Mouse (Mus musculus) ES-E14 (cell line): ENCODE results near the gene Dmwd. TPM values are rescaled to one million over a fixed set of nuclear protein-coding genes. Genes with fewer than 3 reads are reported as not detected.

Experiments used
- DNase-seq: peaks from one replicate; pipeline ENCODE4 v3.0.0-alpha.2; 2013; ENCODE audit warnings: low read depth, low spot score
- H3K27ac ChIP-seq: 2 replicates; pipeline ENCODE4 v1.5.1; 2012; ENCODE audit warnings: low read depth, mild to moderate bottlenecking, low read length, moderate library complexity, mixed read lengths; ENCODE audit not compliant: poor library complexity, insufficient read depth, severe bottlenecking
- H3K36me3 ChIP-seq: 2 replicates; pipeline ENCODE4 v1.6.1; 2012; ENCODE audit warnings: mild to moderate bottlenecking, low read length, moderate library complexity, mixed read lengths; ENCODE audit not compliant: control insufficient read depth, poor library complexity, insufficient read depth, severe bottlenecking
- H3K4me1 ChIP-seq, 2 experiments: fragments of 150-350 bp in 1 of 2; sonication (generic) in 1 of 2; 2 replicates each; pipeline ENCODE4 v1.6.1; 2012; ENCODE audit warnings: low read length in 2 of 2, mild to moderate bottlenecking in 1 of 2, mixed read lengths in 1 of 2; ENCODE audit not compliant: control insufficient read depth in 2 of 2, insufficient read depth in 2 of 2, poor library complexity in 1 of 2
- H3K4me3 ChIP-seq, 2 experiments: fragments of 150-350 bp in 1 of 2; sonication (generic) in 1 of 2; 2 replicates each; pipeline ENCODE4 v1.5.1; 2012; ENCODE audit warnings: low read length in 2 of 2, low read depth in 1 of 2, mild to moderate bottlenecking in 1 of 2, mixed read lengths in 1 of 2; ENCODE audit not compliant: insufficient read depth in 1 of 2, poor library complexity in 1 of 2, severe bottlenecking in 1 of 2
- H3K9ac ChIP-seq: 2 replicates; pipeline ENCODE4 v1.6.1; 2012; ENCODE audit warnings: low read depth, mild to moderate bottlenecking, low read length, mixed read lengths; ENCODE audit not compliant: poor library complexity, insufficient read depth, severe bottlenecking
- H3K9me3 ChIP-seq: fragments of 150-350 bp; sonication (generic); 2 replicates; pipeline ENCODE4 v1.6.1; 2012; ENCODE audit warnings: low read depth, mild to moderate bottlenecking, low read length; ENCODE audit not compliant: control insufficient read depth, insufficient read depth
- CHD2 ChIP-seq: IDR thresholded peaks from 2 replicates; pipeline ENCODE4 v1.6.1; 2014; ENCODE audit warnings: mild to moderate bottlenecking, low read depth, low read length, inconsistent platforms
- HCFC1 ChIP-seq: IDR thresholded peaks from 2 replicates; pipeline ENCODE4 v1.6.1; 2012; ENCODE audit warnings: low read length, inconsistent platforms, borderline replicate concordance; ENCODE audit not compliant: insufficient read depth
- MAFK ChIP-seq: IDR thresholded peaks from 2 replicates; pipeline ENCODE4 v1.6.1; 2014; ENCODE audit warnings: mild to moderate bottlenecking, low read depth, low read length, inconsistent platforms; ENCODE audit not compliant: insufficient read depth
- ZC3H11A ChIP-seq: IDR thresholded peaks from 2 replicates; pipeline ENCODE4 v1.6.1; 2012; ENCODE audit warnings: low read depth, mild to moderate bottlenecking, inconsistent platforms, low read length, borderline replicate concordance
- ZNF384 ChIP-seq: IDR thresholded peaks from 2 replicates; pipeline ENCODE4 v1.6.1; 2012; ENCODE audit warnings: low read depth, low read length, inconsistent platforms
- in situ Hi-C, 2 experiments: fragments of 600-800 bp; cut with MboI; formaldehyde crosslinking; loops; one replicate each; pipeline ENCODE4 v1.15.1; 2025; ENCODE audit warnings: low sequenced_read_pairs in 2 of 2, inconsistent platforms in 1 of 2; ENCODE audit not compliant: unreplicated experiment in 2 of 2
- total RNA-seq: library from RNA; depleted of rRNA; stranded (reverse); fragments of 300-350 nt; gene quantifications from 2 replicates; pipeline ENCODE4 v1.2.3, GENCODE M21; 2012; rRNA removed

The Dmwd gene
- total RNA-seq, 1 experiment: 41.3 TPM

DNA sequence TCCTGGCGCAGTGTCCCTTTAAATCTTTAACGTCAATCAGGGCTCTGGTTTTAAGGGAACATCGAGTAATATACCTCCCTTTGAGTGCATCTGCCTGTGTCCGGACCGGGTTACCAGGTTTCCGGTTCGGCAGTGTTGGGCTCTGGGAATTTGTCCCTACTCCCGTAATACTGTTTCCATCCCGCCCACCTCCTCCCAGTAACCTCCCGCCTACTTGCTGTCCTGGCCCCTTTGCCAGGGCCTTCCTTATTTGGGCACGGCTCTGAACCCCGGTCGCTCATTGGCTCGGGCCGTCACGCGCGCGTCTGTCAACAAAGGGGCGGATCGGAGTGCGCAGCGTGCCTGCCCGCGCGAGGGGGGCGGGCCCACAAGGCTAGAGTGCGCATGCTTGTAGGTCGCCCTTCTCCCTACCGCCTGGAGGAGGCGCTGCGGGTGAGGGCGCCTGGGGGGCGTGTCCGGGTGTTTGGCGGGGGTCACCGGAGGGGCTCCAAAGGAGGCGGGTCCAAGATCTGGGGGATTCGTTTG, 55.4 kb downstream of the Dmwd start:
- peaks cover 4% of the 10 kb centered on the region; the same call in 1 of the 2 replicates for H3K36me3 ChIP-seq
- peak overlapping the region; percentile 35 to 70 for H3K4me3 ChIP-seq
- in situ Hi-C loops: no loop called here
- H3K9ac ChIP-seq: peak overlapping the region; percentile 48; the same call in 1 of the 2 replicates
- H3K4me1 ChIP-seq: peaks cover 5 to 10% of the 10 kb centered on the region in 2 experiments; a peak in 1 of 4 replicates
- peak; percentile 96 for DNase-seq
- H3K9me3 ChIP-seq: no peaks in the 10 kb centered on the region
- no peak for TF ChIP-seq MAFK
- no peak for TF ChIP-seq ZNF384
- TF ChIP-seq CHD2: 0 out of 2 replicates have a peak, but pooled peaks have one; percentile 42
- peak; percentile 73; the same call in 1 of the 2 replicates for TF ChIP-seq HCFC1
- no peak for TF ChIP-seq ZC3H11A
- H3K27ac ChIP-seq: no peak overlapping the region

Other genes with a start within 250 kb of the Dmwd start
- 0.04 and 0.21 TPM in 2 replicates for gene Mill2, start 236.3 kb upstream of the Dmwd start, total RNA-seq
- gene Pglyrp1, start 204.9 kb upstream of the Dmwd start, total RNA-seq: 0.89 and 1.4 TPM in 2 replicates
- 11.8 and 19.4 TPM in 2 replicates for gene Ccdc61, start 165.8 kb upstream of the Dmwd start, total RNA-seq
- 0.79 and 0.80 TPM in 2 replicates for gene Nova2, start 150.3 kb upstream of the Dmwd start, total RNA-seq
- not detected in 2 replicates for gene Nanos2, start 88.8 kb upstream of the Dmwd start, total RNA-seq
- gene Mypop, start 85.0 kb upstream of the Dmwd start, total RNA-seq: 3.1 and 3.7 TPM in 2 replicates
- gene Irf2bp1, start 72.2 kb upstream of the Dmwd start, total RNA-seq: 15.9 and 16.3 TPM in 2 replicates
- 1.6 and 1.7 TPM in 2 replicates for gene Foxa3, start 52.7 kb upstream of the Dmwd start, total RNA-seq
- 91.5 and 105 TPM in 2 replicates for gene Sympk, start 51.9 kb upstream of the Dmwd start, total RNA-seq
- gene Rsph6a, start 21.5 kb upstream of the Dmwd start, total RNA-seq: 0.94 and 2.3 TPM in 2 replicates
- 32.6 and 34.1 TPM in 2 replicates for gene Dmpk, start 7.6 kb downstream of the Dmwd start, total RNA-seq
- 2.9 and 3.0 TPM in 2 replicates for gene Six5, start 18.4 kb downstream of the Dmwd start, total RNA-seq
- 1.2 and 1.9 TPM in 2 replicates for gene Gm4969, start 42.1 kb downstream of the Dmwd start, total RNA-seq
- gene Fbxo46, start 43.6 kb downstream of the Dmwd start, total RNA-seq: 19.5 and 27.1 TPM in 2 replicates
- 8.1 and 11.7 TPM in 2 replicates for gene Qpctl, start 73.1 kb downstream of the Dmwd start, total RNA-seq
- gene Snrpd2, start 73.5 kb downstream of the Dmwd start, total RNA-seq: 355 and 382 TPM in 2 replicates
- gene Gipr, start 89.9 kb downstream of the Dmwd start, total RNA-seq: 1.5 and 3.6 TPM in 2 replicates
- gene Eml2, start 100.2 kb downstream of the Dmwd start, total RNA-seq: 29.5 and 29.8 TPM in 2 replicates
- 3.8 TPM in 2 replicates for gene Gpr4, start 136.3 kb downstream of the Dmwd start, total RNA-seq
- gene Opa3, start 152.1 kb downstream of the Dmwd start, total RNA-seq: 12.6 and 15.8 TPM in 2 replicates
- 92.5 and 108 TPM in 2 replicates for gene Vasp, start 195.6 kb downstream of the Dmwd start, total RNA-seq
- 2.9 and 9.7 TPM in 2 replicates for gene Ppm1n, start 203.8 kb downstream of the Dmwd start, total RNA-seq
- gene Rtn2, start 206.4 kb downstream of the Dmwd start, total RNA-seq: 9.9 and 10.8 TPM in 2 replicates
- 5.8 and 6.3 TPM in 2 replicates for gene Fosb, start 233.8 kb downstream of the Dmwd start, total RNA-seq